Mouse (Mus musculus): ENCODE data around the gene Tipin.

DNA sequence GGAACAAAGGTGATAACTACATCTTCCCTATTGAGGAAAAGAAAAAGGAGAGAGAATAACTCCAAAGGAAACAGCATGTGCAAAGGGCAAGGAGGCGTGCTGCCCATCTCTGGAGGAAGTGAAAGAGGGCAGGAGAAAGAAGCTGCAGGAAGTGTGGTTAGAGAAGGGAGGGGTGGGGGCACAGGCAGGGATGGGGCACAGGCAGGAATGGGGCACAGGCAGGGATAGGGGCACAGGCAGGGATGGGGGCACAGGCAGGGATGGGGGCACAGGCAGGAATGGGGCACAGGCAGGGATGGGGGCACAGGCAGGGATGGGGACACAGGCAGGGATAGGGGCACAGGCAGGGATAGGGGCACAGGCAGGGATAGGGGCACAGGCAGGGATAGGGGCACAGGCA lies 32.0 kb upstream of the Tipin start:
- TF ChIP-seq CTCF (IDR thresholded peaks at IDR 0.05; ENCODE audit: extremely low read depth, insufficient read depth, low read length) (no peak), POLR2A (IDR thresholded peaks at IDR 0.05; ENCODE audit: extremely low read depth, insufficient read depth, low read length) (no peak)
